In genomic region chr7:19382166-19382541, GRCm38 (mm10) we compare ENCODE assay signal across 8 mouse cellular contexts. TPM values are rescaled to one million over a fixed set of nuclear protein-coding genes. Genes with fewer than 3 reads are reported as not detected.
A peak's percentile ranks its signal among the peaks of the same experiment; 100 is the strongest.
DNase-seq lines count a peak whose midpoint lies in the region; ATAC-seq and TF ChIP-seq lines count a peak whose summit lies in the region.

No protein-coding gene starts in this region.

- intact Hi-C loops in heart, adult 2 months (cut with DNase I), result no loop called here

- H3K27ac ChIP-seq in heart, adult 2 months, result peak overlapping the region; percentile 39
- H3K27ac ChIP-seq in CH12.LX (ENCODE audit: insufficient read depth, low read depth), result no peak overlapping the region
- no peak overlapping the region; the same call in 1 of the 2 replicates for H3K27ac ChIP-seq in embryonic facial prominence, embryonic 11.5 days (replicated peaks; ENCODE audit: low read depth, low read length)
- H3K27ac ChIP-seq in hindbrain, embryonic 16.5 days (ENCODE audit: low read depth, low read length), result peak overlapping the region; percentile 74
- H3K27ac ChIP-seq in midbrain, embryonic 12.5 days (replicated peaks), result peak overlapping the region; percentile 58

- H3K4me1 ChIP-seq in heart, adult 2 months (ENCODE audit: control insufficient read depth, insufficient read depth, low read length), result no peaks in the 10 kb centered on the region; the same call in none of the 2 replicates
- H3K4me1 ChIP-seq in CH12.LX (ENCODE audit: control insufficient read depth in 1 of 2, insufficient read depth in 2 of 2), result peaks cover 3 to 9% of the 10 kb centered on the region in 2 experiments; a peak in 3 of 4 replicates
- H3K4me1 ChIP-seq in embryonic facial prominence, embryonic 11.5 days (ENCODE audit: control insufficient read depth, insufficient read depth, low read length), result no peaks in the 10 kb centered on the region
- peaks cover 13% of the 10 kb centered on the region for H3K4me1 ChIP-seq in hindbrain, embryonic 16.5 days (ENCODE audit: control insufficient read depth, insufficient read depth, low read depth, low read length)
- H3K4me1 ChIP-seq in midbrain, embryonic 12.5 days, result peaks cover 16% of the 10 kb centered on the region

- TF ChIP-seq EP300 in heart, adult 2 months (IDR thresholded peaks at IDR 0.05; ENCODE audit: insufficient read depth, low read depth, low read length), result no peak
- TF ChIP-seq EP300 in CH12.LX (IDR thresholded peaks at IDR 0.05; ENCODE audit: low read length), result no peak

- dilution Hi-C loops in CH12.LX (cut with MboI; ENCODE audit: extremely low pct_ligation_motif_present, extremely low pct_unique_long_range_greater_than_20kb, low sequenced_read_pairs), result no loop called here

- peak; percentile 57 for ATAC-seq in embryonic facial prominence, embryonic 11.5 days (replicated peaks; ENCODE audit: insufficient number of reproducible peaks, low FRiP score, low TSS enrichment, low read depth)
- peak; percentile 72 for ATAC-seq in hindbrain, embryonic 16.5 days
- ATAC-seq in midbrain, embryonic 12.5 days (ENCODE audit: low FRiP score, low read depth), result no peak; the same call in 1 of the 2 replicates

- H3K4me2 ChIP-seq in CH12.LX (ENCODE audit: insufficient read depth, low read depth, poor library complexity, severe bottlenecking), result peak overlapping the region; percentile 79
- peak overlapping the region; percentile 64 for H3K4me2 ChIP-seq in embryonic facial prominence, embryonic 11.5 days (ENCODE audit: low read depth, low read length)
- H3K4me2 ChIP-seq in hindbrain, embryonic 16.5 days (ENCODE audit: low read length), result peak overlapping the region; percentile 86
- H3K4me2 ChIP-seq in midbrain, embryonic 12.5 days (replicated peaks), result peak overlapping the region; percentile 76

- in situ Hi-C loops in CH12.LX (cut with MboI; ENCODE audit: low pct_ligation_motif_present, low pct_unique_long_range_greater_than_20kb, low sequenced_read_pairs), result no loop called here

- H3K9me3 ChIP-seq in CH12.LX (replicated peaks; ENCODE audit: low read length), result no peaks in the 10 kb centered on the region
- no peaks in the 10 kb centered on the region for H3K9me3 ChIP-seq in embryonic facial prominence, embryonic 11.5 days (replicated peaks; ENCODE audit: control insufficient read depth, low read length)
- H3K9me3 ChIP-seq in hindbrain, embryonic 16.5 days (ENCODE audit: control insufficient read depth, low read length), result no peaks in the 10 kb centered on the region
- H3K9me3 ChIP-seq in midbrain, embryonic 12.5 days, result no peaks in the 10 kb centered on the region

- WGBS in heart, adult 2 months, result under 1% methylated on average over 37 of the region's 37 CpGs
- WGBS in embryonic facial prominence, embryonic 11.5 days, result under 1% methylated on average over 33 of the region's 37 CpGs
- WGBS in hindbrain, embryonic 16.5 days, result 0% methylated on average over 27 of the region's 37 CpGs
- 0% methylated on average over 19 of the region's 37 CpGs for WGBS in midbrain, embryonic 12.5 days

- H3K27me3 ChIP-seq in heart, adult 2 months (ENCODE audit: control insufficient read depth, insufficient read depth, low read length), result no peaks in the 10 kb centered on the region
- no peaks in the 10 kb centered on the region for H3K27me3 ChIP-seq in CH12.LX (replicated peaks)
- no peaks in the 10 kb centered on the region for H3K27me3 ChIP-seq in embryonic facial prominence, embryonic 11.5 days (ENCODE audit: control insufficient read depth, insufficient read depth, low read length)
- no peaks in the 10 kb centered on the region for H3K27me3 ChIP-seq in hindbrain, embryonic 16.5 days (replicated peaks; ENCODE audit: control insufficient read depth, insufficient read depth, low read length)
- no peaks in the 10 kb centered on the region for H3K27me3 ChIP-seq in midbrain, embryonic 12.5 days

- DNase-seq in heart, adult 2 months, result no peak
- DNase-seq in heart, adult 9 months (ENCODE audit: low spot score in 2 of 2), result no peak
- no peak for DNase-seq in CH12.LX (ENCODE audit: extremely low read depth)
- no peak for DNase-seq in embryonic facial prominence, embryonic 11.5 days (ENCODE audit: low spot score)
- no peak for DNase-seq in layer of hippocampus, postnatal 14 days (ENCODE audit: low spot score in 2 of 2)
- DNase-seq in layer of hippocampus, adult 9-11 months, result no peak

- no peaks in the 10 kb centered on the region for H3K79me2 ChIP-seq in heart, adult 2 months (replicated peaks; ENCODE audit: control insufficient read depth, insufficient read depth, low read length)
- H3K79me2 ChIP-seq in CH12.LX (replicated peaks; ENCODE audit: control insufficient read depth, extremely low read depth, insufficient read depth, poor library complexity, severe bottlenecking), result peaks cover 24% of the 10 kb centered on the region

- H3K9ac ChIP-seq in heart, adult 2 months (ENCODE audit: low read depth, low read length), result peak overlapping the region; percentile 77
- peak overlapping the region; percentile 69 for H3K9ac ChIP-seq in CH12.LX (ENCODE audit: insufficient read depth, low read depth)
- peak overlapping the region; percentile 82 for H3K9ac ChIP-seq in embryonic facial prominence, embryonic 11.5 days (replicated peaks; ENCODE audit: low read length)
- peak overlapping the region; percentile 79 for H3K9ac ChIP-seq in hindbrain, embryonic 16.5 days (ENCODE audit: low read depth, low read length)
- peak overlapping the region; percentile 95 for H3K9ac ChIP-seq in midbrain, embryonic 12.5 days (replicated peaks)

- no peak for TF ChIP-seq RAD21 in CH12.LX (IDR thresholded peaks at IDR 0.05; ENCODE audit: low read depth, low read length)

- H3K4me3 ChIP-seq in heart, adult 2 months, result peak overlapping the region; percentile 68
- H3K4me3 ChIP-seq in CH12.LX (replicated peaks in 1 of 3; ENCODE audit: low read depth in 2 of 3, low read length in 2 of 3, poor library complexity in 1 of 3), result peak overlapping the region; percentile 60 to 88 (median 84)
- H3K4me3 ChIP-seq in embryonic facial prominence, embryonic 11.5 days (ENCODE audit: low read depth, low read length), result peak overlapping the region; percentile 79
- H3K4me3 ChIP-seq in hindbrain, embryonic 16.5 days (ENCODE audit: low read length), result peak overlapping the region; percentile 85
- H3K4me3 ChIP-seq in midbrain, embryonic 12.5 days, result peak overlapping the region; percentile 96

- TF ChIP-seq CTCF in heart, adult 2 months (IDR thresholded peaks at IDR 0.05), result peak; percentile 41
- no peak for TF ChIP-seq CTCF in CH12.LX (conservative IDR thresholded peaks at IDR 0.05 in 1 of 2, IDR thresholded peaks at IDR 0.05 in 1 of 2; ENCODE audit: low read depth in 2 of 2, low read length in 2 of 2)

- no peaks in the 10 kb centered on the region for H3K36me3 ChIP-seq in heart, adult 2 months (ENCODE audit: control insufficient read depth, insufficient read depth, low read length)
- peaks cover 35 to 40% of the 10 kb centered on the region in 2 experiments for H3K36me3 ChIP-seq in CH12.LX (replicated peaks in 1 of 2; ENCODE audit: control insufficient read depth in 1 of 2, insufficient read depth in 1 of 2, low read length in 1 of 2)
- H3K36me3 ChIP-seq in embryonic facial prominence, embryonic 11.5 days (replicated peaks; ENCODE audit: control insufficient read depth, insufficient read depth, low read depth, low read length), result peaks cover 4% of the 10 kb centered on the region
- peaks cover 19% of the 10 kb centered on the region for H3K36me3 ChIP-seq in hindbrain, embryonic 16.5 days (ENCODE audit: control insufficient read depth, insufficient read depth, low read length)
- H3K36me3 ChIP-seq in midbrain, embryonic 12.5 days, result peaks cover 33% of the 10 kb centered on the region

- TF ChIP-seq POLR2A in heart, adult 2 months (IDR thresholded peaks at IDR 0.05; ENCODE audit: insufficient read depth, low read depth, low read length), result 0 out of 2 replicates have a peak, but pooled peaks have one; percentile 8
- TF ChIP-seq POLR2A in CH12.LX (IDR thresholded peaks at IDR 0.05; ENCODE audit: low read depth, low read length), result no peak

RNA-seq across cellular contexts. Expression of gene Ercc2, which starts 0.3 kb away (rescaled TPM):
- 10 to 100 TPM; 10.9 to 11.6 TPM for total RNA-seq in heart, adult 2 months (2021)
- polyA plus RNA-seq in heart, adult 2 months (2012; rRNA removed), result 22.6 and 24.8 TPM in 2 replicates
- total RNA-seq in CH12.LX (2012; rRNA removed) (40.6 and 43.8 TPM in 2 replicates), CH12.LX (2014; rRNA removed) (29.0 and 30.0 TPM in 2 replicates)
- 31.7 and 33.5 TPM in 2 replicates for polyA plus RNA-seq in CH12.LX (2012; ENCODE audit: insufficient read length, low read depth)
- 7.1 and 8.2 TPM in 2 replicates for polyA plus RNA-seq in embryonic facial prominence, embryonic 11.5 days (2014; fragmentation: Nextera tagmentation; extraction: Ambion mirVana)
- 22.6 and 25.1 TPM in 2 replicates for polyA plus RNA-seq in hindbrain, embryonic 16.5 days (2015; fragmentation: Nextera tagmentation; extraction: Ambion mirVana)
- polyA plus RNA-seq in midbrain, embryonic 12.5 days (2016; fragmentation: Nextera tagmentation; extraction: Ambion mirVana), result 27.5 and 30.3 TPM in 2 replicates
- 10 to 100 TPM; 28.2 to 34.7 TPM for total RNA-seq in layer of hippocampus, postnatal 14 days (2021)

RNA-seq across cellular contexts. Expression of gene Klc3, which starts 21.8 kb away (rescaled TPM):
- total RNA-seq in heart, adult 2 months (2021), result under 1 TPM; 0.21 to 0.25 TPM
- polyA plus RNA-seq in heart, adult 2 months (2012; rRNA removed), result 0.29 and 0.59 TPM in 2 replicates
- total RNA-seq in CH12.LX (2012; rRNA removed) (3.9 and 4.4 TPM in 2 replicates), CH12.LX (2014; rRNA removed) (0.17 TPM in 1 of 2 replicates, not detected in the other)
- not detected in 2 replicates for polyA plus RNA-seq in CH12.LX (2012; ENCODE audit: insufficient read length, low read depth)
- 3.9 and 5.6 TPM in 2 replicates for polyA plus RNA-seq in embryonic facial prominence, embryonic 11.5 days (2014; fragmentation: Nextera tagmentation; extraction: Ambion mirVana)
- 2.2 and 2.5 TPM in 2 replicates for polyA plus RNA-seq in hindbrain, embryonic 16.5 days (2015; fragmentation: Nextera tagmentation; extraction: Ambion mirVana)
- polyA plus RNA-seq in midbrain, embryonic 12.5 days (2016; fragmentation: Nextera tagmentation; extraction: Ambion mirVana), result 1.1 and 2.7 TPM in 2 replicates
- total RNA-seq in layer of hippocampus, postnatal 14 days (2021), result 1 to 10 TPM; 3.5 to 4.1 TPM

RNA-seq across cellular contexts. Expression of gene Ckm, which starts 22.4 kb away (rescaled TPM):
- total RNA-seq in heart, adult 2 months (2021), result 1,000 to 10,000 TPM; 3,482 to 3,985 TPM
- polyA plus RNA-seq in heart, adult 2 months (2012; rRNA removed), result 7,008 and 7,255 TPM in 2 replicates
- total RNA-seq in CH12.LX (2012; rRNA removed) (0.21 and 0.47 TPM in 2 replicates), CH12.LX (2014; rRNA removed) (0.08 and 0.92 TPM in 2 replicates)
- not detected in 2 replicates for polyA plus RNA-seq in CH12.LX (2012; ENCODE audit: insufficient read length, low read depth)
- polyA plus RNA-seq in embryonic facial prominence, embryonic 11.5 days (2014; fragmentation: Nextera tagmentation; extraction: Ambion mirVana), result 0.17 TPM in 1 of 2 replicates, not detected in the other
- 0.64 and 47.3 TPM in 2 replicates for polyA plus RNA-seq in hindbrain, embryonic 16.5 days (2015; fragmentation: Nextera tagmentation; extraction: Ambion mirVana)
- polyA plus RNA-seq in midbrain, embryonic 12.5 days (2016; fragmentation: Nextera tagmentation; extraction: Ambion mirVana), result 0.12 TPM in 1 of 2 replicates, not detected in the other
- not detected for total RNA-seq in layer of hippocampus, postnatal 14 days (2021)

RNA-seq across cellular contexts. Expression of gene Ppp1r13l, which starts 22.6 kb away (rescaled TPM):
- 10 to 100 TPM; 43.9 to 45.1 TPM for total RNA-seq in heart, adult 2 months (2021)
- polyA plus RNA-seq in heart, adult 2 months (2012; rRNA removed), result 23.5 and 30.1 TPM in 2 replicates
- total RNA-seq in CH12.LX (2012; rRNA removed) (0.42 and 0.68 TPM in 2 replicates), CH12.LX (2014; rRNA removed) (0.11 TPM in 1 of 2 replicates, not detected in the other)
- polyA plus RNA-seq in CH12.LX (2012; ENCODE audit: insufficient read length, low read depth), result 1.3 and 1.4 TPM in 2 replicates
- 4.7 and 5.2 TPM in 2 replicates for polyA plus RNA-seq in embryonic facial prominence, embryonic 11.5 days (2014; fragmentation: Nextera tagmentation; extraction: Ambion mirVana)
- polyA plus RNA-seq in hindbrain, embryonic 16.5 days (2015; fragmentation: Nextera tagmentation; extraction: Ambion mirVana), result 1.5 and 1.9 TPM in 2 replicates
- 3.6 and 4.1 TPM in 2 replicates for polyA plus RNA-seq in midbrain, embryonic 12.5 days (2016; fragmentation: Nextera tagmentation; extraction: Ambion mirVana)
- 1 to 10 TPM; 4.5 to 6.7 TPM for total RNA-seq in layer of hippocampus, postnatal 14 days (2021)

RNA-seq across cellular contexts. Expression of gene Cd3eap, which starts 22.9 kb away (rescaled TPM):
- total RNA-seq in heart, adult 2 months (2021), result 1 to 10 TPM; 9.3 to 9.7 TPM
- polyA plus RNA-seq in heart, adult 2 months (2012; rRNA removed), result 4.4 and 4.7 TPM in 2 replicates
- total RNA-seq in CH12.LX (2012; rRNA removed) (22.6 and 33.2 TPM in 2 replicates), CH12.LX (2014; rRNA removed) (14.4 and 15.9 TPM in 2 replicates)
- 36.8 and 36.9 TPM in 2 replicates for polyA plus RNA-seq in CH12.LX (2012; ENCODE audit: insufficient read length, low read depth)
- polyA plus RNA-seq in embryonic facial prominence, embryonic 11.5 days (2014; fragmentation: Nextera tagmentation; extraction: Ambion mirVana), result 20.1 and 21.5 TPM in 2 replicates
- polyA plus RNA-seq in hindbrain, embryonic 16.5 days (2015; fragmentation: Nextera tagmentation; extraction: Ambion mirVana), result 23.1 and 23.6 TPM in 2 replicates
- 19.1 and 20.6 TPM in 2 replicates for polyA plus RNA-seq in midbrain, embryonic 12.5 days (2016; fragmentation: Nextera tagmentation; extraction: Ambion mirVana)
- total RNA-seq in layer of hippocampus, postnatal 14 days (2021), result 10 to 100 TPM; 19.6 to 19.8 TPM

Comparison
In these comparisons a context has a peak if more than half of its experiments do, and no peak if none do; other contexts are left out.
1. H3K27ac ChIP-seq: peak in heart, adult 2 months (single experiment), hindbrain, embryonic 16.5 days (single experiment) and midbrain, embryonic 12.5 days (single experiment); none in CH12.LX (single experiment) and embryonic facial prominence, embryonic 11.5 days (single experiment).
2. RNA of gene Ckm, which starts 22.4 kb away (polyA plus RNA-seq): 7,008 to 7,255 TPM in heart, adult 2 months; 0.64 to 47.3 TPM in hindbrain, embryonic 16.5 days, 0.17 TPM in embryonic facial prominence, embryonic 11.5 days, not detected in CH12.LX and 0.12 TPM in midbrain, embryonic 12.5 days; every median in the first group is over 100 times any median in the second.
3. Peak in every context shown above with its lines, with median percentiles within 50 percentile points of each other: H3K4me3 ChIP-seq, H3K9ac ChIP-seq and H3K4me2 ChIP-seq.